Mouse (Mus musculus) spleen, adult 2 months (tissue): ENCODE data around the gene Ptprh. TPM values are rescaled to one million over a fixed set of nuclear protein-coding genes. Genes with fewer than 3 reads are reported as not detected.
A peak's percentile ranks its signal among the peaks of the same experiment; 100 is the strongest.
"Not testable (repeated sequence)": the region's sequence is repeated elsewhere in the genome, so short reads cannot be mapped to it uniquely, and the experiment has no call there.

ENCODE experiments used
- DNase-seq, 2 experiments: peaks; one replicate each; pipeline versions ENCODE4 v3.0.0 to v3.0.0-alpha.2; 2012 to 2021; ENCODE audit warnings: low spot score in 2 of 2, low read depth in 1 of 2
- H3K27ac ChIP-seq: fragments of 200-500 bp; 2 replicates; pipeline ENCODE4 v1.5.1; 2012; ENCODE audit warnings: low read length, inconsistent platforms; ENCODE audit not compliant: insufficient read depth
- H3K27me3 ChIP-seq: fragments of 200-500 bp; 2 replicates; pipeline ENCODE4 v1.6.1; 2012; ENCODE audit warnings: mild to moderate bottlenecking, moderate library complexity, low read length, inconsistent platforms; ENCODE audit not compliant: control insufficient read depth, insufficient read depth
- H3K36me3 ChIP-seq: fragments of 200-500 bp; 2 replicates; pipeline ENCODE4 v1.6.1; 2012; ENCODE audit warnings: mild to moderate bottlenecking, low read length, inconsistent platforms; ENCODE audit not compliant: control insufficient read depth, insufficient read depth
- H3K4me1 ChIP-seq: fragments of 200-500 bp; 2 replicates; pipeline ENCODE4 v1.6.1; 2011; ENCODE audit warnings: inconsistent platforms; ENCODE audit not compliant: control insufficient read depth, insufficient read depth, insufficient read length
- H3K4me3 ChIP-seq: fragments of 200-500 bp; 2 replicates; pipeline ENCODE4 v1.5.1; 2011; ENCODE audit warnings: mild to moderate bottlenecking, inconsistent platforms; ENCODE audit not compliant: insufficient read depth, insufficient read length; ENCODE audit errors: extremely low read depth
- CTCF ChIP-seq: fragments of 200-500 bp; IDR thresholded peaks from 2 replicates; pipeline ENCODE4 v1.5.1; 2011; ENCODE audit warnings: mild to moderate bottlenecking, inconsistent platforms; ENCODE audit not compliant: insufficient read depth, insufficient read length, insufficient replicate concordance; ENCODE audit errors: extremely low read depth
- POLR2A ChIP-seq: fragments of 200-500 bp; IDR thresholded peaks from 2 replicates; pipeline ENCODE4 v1.6.1; 2011; ENCODE audit warnings: low read depth, low read length, inconsistent platforms
- WGBS: fragments of 180-500 bp; shearing (Covaris S2); methylation state at CpG from one replicate; pipeline ENCODE4 v1.1.7; 2018; 5-methylcytosine and 5-hydroxymethylcytosine counted together
- polyA plus RNA-seq: library from polyadenylated mRNA; depleted of rRNA; stranded (reverse); fragments of >200 nt; gene quantifications from 2 replicates; pipeline ENCODE4 v1.2.3, GENCODE M21; 2012

Gene Ptprh
- polyA plus RNA-seq, 1 experiment = 0.11 TPM

DNA sequence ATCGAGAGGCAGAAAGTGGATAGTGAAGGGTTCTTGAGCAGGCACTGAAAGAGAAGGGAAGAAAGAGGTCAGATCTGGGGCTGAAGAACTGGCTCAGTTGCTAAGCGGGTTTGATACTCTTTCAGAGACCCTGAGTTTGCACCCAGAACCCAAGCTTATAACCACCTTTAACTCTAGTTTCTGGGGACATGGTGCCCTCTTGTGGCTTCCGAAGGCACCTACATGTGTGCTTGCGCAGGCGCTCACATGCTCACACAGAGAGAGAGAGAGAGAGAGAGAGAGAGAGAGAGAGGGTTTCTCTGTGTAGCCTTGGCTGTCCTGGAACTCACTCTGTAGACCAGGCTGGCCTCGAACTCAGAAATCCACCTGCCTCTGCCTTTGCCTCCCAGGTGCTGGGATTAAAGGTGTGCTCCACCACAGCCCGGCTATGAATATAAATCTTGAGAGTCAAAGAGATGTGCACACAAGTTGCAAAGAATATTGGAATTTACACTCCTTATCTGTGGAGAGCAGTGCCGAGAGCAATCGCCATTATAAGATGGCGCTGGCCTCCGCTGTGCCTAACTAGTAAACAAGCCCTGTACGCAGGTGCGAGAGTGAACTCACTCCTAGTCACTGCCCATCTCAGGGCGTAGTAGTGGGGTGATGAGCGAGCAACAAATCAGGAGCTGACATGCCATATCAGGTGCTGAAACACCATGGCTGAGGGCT is 79.5 kb downstream of the Ptprh start, which contains the start of gene Tnni3:
Tnni3 (minus strand) TSS at position 18 of the 711 bp plus-strand sequence.
- TF ChIP-seq CTCF = peak; percentile 66; the same call in 1 of the 2 replicates
- DNase-seq = peak; percentile 26 to 49
- WGBS = 64% methylated on average over 15 of the region's 15 CpGs

DNA sequence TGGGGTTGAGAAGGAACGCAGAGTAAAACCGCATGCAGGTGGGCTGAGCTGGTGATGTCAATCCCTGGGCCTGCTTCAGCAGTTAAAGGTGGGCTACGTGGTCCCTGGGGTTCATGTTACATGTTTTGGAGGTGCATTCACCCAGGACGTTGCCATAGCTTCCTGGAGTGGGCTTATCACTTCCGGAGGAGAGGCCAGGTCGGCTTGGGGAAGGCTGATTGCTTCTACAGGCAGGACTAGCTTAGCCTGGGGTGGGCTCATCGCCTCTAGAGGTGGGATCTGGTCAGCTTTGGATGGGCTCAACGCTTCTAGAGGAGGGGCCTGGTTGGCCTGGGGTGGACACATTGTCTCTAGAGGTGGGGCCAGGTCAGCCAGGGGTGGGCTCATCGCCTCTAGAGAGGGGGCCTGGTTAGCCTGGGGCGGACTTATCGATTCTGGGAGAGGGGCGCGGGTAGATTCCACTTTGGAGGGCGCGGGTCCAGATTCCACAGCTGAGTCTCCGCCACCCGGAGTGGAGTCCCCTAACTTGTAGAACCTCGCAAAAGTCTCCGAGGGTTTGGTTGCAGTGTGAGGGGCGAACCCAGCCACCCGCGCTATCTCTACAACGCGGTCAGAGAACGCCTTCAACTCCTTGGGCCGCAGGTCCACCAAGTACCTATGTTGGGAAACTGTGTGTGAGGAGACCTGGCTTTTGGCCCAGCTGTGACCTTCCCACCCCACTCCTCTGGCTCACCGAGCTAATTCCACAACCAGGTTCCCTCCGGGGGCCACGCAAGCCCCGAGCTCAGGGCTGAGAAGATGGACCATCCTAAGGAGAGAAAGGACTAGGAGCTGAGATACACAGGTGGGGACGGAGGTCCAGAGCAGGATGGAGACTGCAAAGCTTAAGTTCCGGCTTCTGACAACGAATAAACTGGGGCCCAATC is 80.4 kb downstream of the Ptprh start:
- H3K36me3 ChIP-seq = no peaks in the 10 kb centered on the region
- no peaks in the 10 kb centered on the region for H3K27me3 ChIP-seq
- H3K27ac ChIP-seq = no peak overlapping the region
- TF ChIP-seq POLR2A (no peak), CTCF (no peak)
- no peak for DNase-seq
- no peaks in the 10 kb centered on the region for H3K4me1 ChIP-seq
- 90% methylated on average over 33 of the region's 33 CpGs for WGBS
- no peak overlapping the region for H3K4me3 ChIP-seq

More for the DNA sequence above, 79.5 kb downstream of the Ptprh start, which contains the start of gene Tnni3:
- not testable (repeated sequence) for H3K36me3 ChIP-seq, H3K4me3 ChIP-seq, H3K4me1 ChIP-seq, H3K27ac ChIP-seq, H3K27me3 ChIP-seq

DNA sequence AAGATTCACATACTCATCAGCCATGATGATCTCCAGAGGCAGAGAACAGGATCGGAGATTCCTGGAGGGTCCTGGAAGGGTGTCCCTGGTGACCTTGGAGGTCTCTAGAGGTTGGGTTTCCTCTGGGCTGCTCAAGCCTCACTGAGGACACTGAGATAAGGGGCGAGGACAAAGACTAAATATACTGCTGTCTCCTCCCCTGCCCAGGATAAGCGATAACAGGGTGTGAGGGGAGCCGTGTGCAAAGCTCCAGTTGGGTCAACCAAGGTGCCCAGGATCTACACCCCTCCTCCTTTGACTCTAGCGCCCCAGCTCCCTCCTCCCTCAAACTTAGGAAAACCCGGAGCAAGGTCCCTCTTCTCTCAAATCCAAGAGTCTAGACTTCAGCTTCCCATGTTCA is 81.5 kb downstream of the Ptprh start:
- H3K27me3 ChIP-seq = no peaks in the 10 kb centered on the region
- no peaks in the 10 kb centered on the region for H3K36me3 ChIP-seq
- no peak for DNase-seq
- TF ChIP-seq POLR2A (no peak), CTCF (no peak)
- H3K4me1 ChIP-seq = peaks cover 2% of the 10 kb centered on the region; the same call in 1 of the 2 replicates
- no peak overlapping the region for H3K27ac ChIP-seq
- WGBS = 76% methylated on average over 6 of the region's 6 CpGs
- no peak overlapping the region for H3K4me3 ChIP-seq

- H3K4me1 ChIP-seq = peaks cover 2% of the 10 kb centered on the region; the same call in 1 of the 2 replicates
- H3K27ac ChIP-seq = no peak overlapping the region
- H3K36me3 ChIP-seq = no peaks in the 10 kb centered on the region
- no peak for TF ChIP-seq CTCF
- no peak for TF ChIP-seq POLR2A
- H3K27me3 ChIP-seq = no peaks in the 10 kb centered on the region
- 40% methylated on average over 32 of the region's 32 CpGs for WGBS
- DNase-seq = no peak
- no peak overlapping the region for H3K4me3 ChIP-seq
Observed at GRCm38 (mm10) chr7:4521231-4522003, 82.4 kb downstream of the Ptprh start.

GRCm38 (mm10) chr7:4518487-4518886 is 85.4 kb downstream of the Ptprh start:
- 7% methylated on average over 1 of the region's 1 CpGs for WGBS
- no peak for TF ChIP-seq POLR2A
- TF ChIP-seq CTCF = no peak
- H3K4me1 ChIP-seq = peaks cover 2% of the 10 kb centered on the region; the same call in 1 of the 2 replicates

GRCm38 (mm10) chr7:4516332-4517050 is 87.3 kb downstream of the Ptprh start, which contains the start of gene Tnnt1:
Gene Tnnt1, minus strand, starts transcription at chr7:4516382.
- 58% methylated on average over 4 of the region's 4 CpGs for WGBS
- no peaks in the 10 kb centered on the region for H3K36me3 ChIP-seq
- TF ChIP-seq POLR2A (no peak), CTCF (no peak)
- DNase-seq = no peak
- H3K27ac ChIP-seq = no peak within 1 kb of the TSS
- H3K4me3 ChIP-seq = no peak within 1 kb of the TSS
- H3K4me1 ChIP-seq = peaks cover 2% of the 10 kb centered on the region; the same call in 1 of the 2 replicates
- H3K27me3 ChIP-seq = no peaks in the 10 kb centered on the region

More at GRCm38 (mm10) chr7:4518487-4518886, 85.4 kb downstream of the Ptprh start:
- no peak for DNase-seq
- H3K4me3 ChIP-seq = no peak overlapping the region
- no peaks in the 10 kb centered on the region for H3K36me3 ChIP-seq
- H3K27ac ChIP-seq = peak overlapping the region; percentile 11; the same call in 1 of the 2 replicates
- no peaks in the 10 kb centered on the region for H3K27me3 ChIP-seq
